Mouse (Mus musculus): Measurements from ENCODE around the gene Apela. TPM values are rescaled to one million over a fixed set of nuclear protein-coding genes. Genes with fewer than 3 reads are reported as not detected.
"Not testable (repeated sequence)": the region's sequence is repeated elsewhere in the genome, so short reads cannot be mapped to it uniquely, and the experiment has no call there.

Apela gene
- polyA plus RNA-seq, 1 experiment, result 96.4 TPM

GRCm38 (mm10) chr8:65018423-65018822 is 18.7 kb downstream of the Apela start, which contains the start of the genes Trim61 and Trim60:
Gene Trim61, minus strand, starts transcription at chr8:65018523.
Gene Trim60, minus strand, starts transcription at chr8:65018584.
- no peak within 1 kb of the TSS for H3K27ac ChIP-seq (ENCODE audit: insufficient read depth, low read length)
- TF ChIP-seq POLR2A (IDR thresholded peaks at IDR 0.05; ENCODE audit: insufficient read depth, low read length), result no peak
- no peak for TF ChIP-seq EP300 (IDR thresholded peaks at IDR 0.05; ENCODE audit: insufficient read depth, low read depth, low read length)
- TF ChIP-seq CTCF (IDR thresholded peaks at IDR 0.05; ENCODE audit: low read depth, low read length), result no peak
- H3K36me3 ChIP-seq (ENCODE audit: control insufficient read depth, insufficient read depth, low read length, poor library complexity, severe bottlenecking), result no peaks in the 10 kb centered on the region
- no peak within 1 kb of the TSS for H3K9ac ChIP-seq (ENCODE audit: low read depth, poor library complexity, severe bottlenecking)
- no peaks in the 10 kb centered on the region for H3K4me1 ChIP-seq (ENCODE audit: control insufficient read depth, insufficient read depth, low read length)
- H3K27me3 ChIP-seq (ENCODE audit: control insufficient read depth, insufficient read depth, low read length, poor library complexity, severe bottlenecking), result no peaks in the 10 kb centered on the region
- no peak within 1 kb of the TSS for H3K4me3 ChIP-seq (ENCODE audit: low read depth, low read length)
- H3K9me3 ChIP-seq (replicated peaks; ENCODE audit: control insufficient read depth, insufficient read depth, low read length, poor library complexity, severe bottlenecking), result peaks cover 6% of the 10 kb centered on the region

- not testable (repeated sequence) for H3K27ac ChIP-seq (ENCODE audit: insufficient read depth, low read length); H3K4me3 ChIP-seq (ENCODE audit: low read depth, low read length); H3K36me3 ChIP-seq (ENCODE audit: control insufficient read depth, insufficient read depth, low read length, poor library complexity, severe bottlenecking); H3K27me3 ChIP-seq (ENCODE audit: control insufficient read depth, insufficient read depth, low read length, poor library complexity, severe bottlenecking); H3K9ac ChIP-seq (ENCODE audit: low read depth, poor library complexity, severe bottlenecking); H3K9me3 ChIP-seq (replicated peaks; ENCODE audit: control insufficient read depth, insufficient read depth, low read length, poor library complexity, severe bottlenecking); H3K4me1 ChIP-seq (ENCODE audit: control insufficient read depth, insufficient read depth, low read length)
Observed at GRCm38 (mm10) chr8:65007616-65008015, 29.5 kb downstream of the Apela start.

GRCm38 (mm10) chr8:64998806-64999365 is 38.2 kb downstream of the Apela start:
- TF ChIP-seq POLR2A (IDR thresholded peaks at IDR 0.05; ENCODE audit: insufficient read depth, low read length) (no peak), EP300 (IDR thresholded peaks at IDR 0.05; ENCODE audit: insufficient read depth, low read depth, low read length) (no peak), CTCF (IDR thresholded peaks at IDR 0.05; ENCODE audit: low read depth, low read length) (no peak)
- Histone ChIP-seq H3K9me3 (replicated peaks; ENCODE audit: control insufficient read depth, insufficient read depth, low read length, poor library complexity, severe bottlenecking) (no peaks in the 10 kb centered on the region), H3K4me1 (ENCODE audit: control insufficient read depth, insufficient read depth, low read length) (no peaks in the 10 kb centered on the region), H3K27ac (ENCODE audit: insufficient read depth, low read length) (no peak overlapping the region), H3K36me3 (ENCODE audit: control insufficient read depth, insufficient read depth, low read length, poor library complexity, severe bottlenecking) (no peaks in the 10 kb centered on the region), H3K9ac (ENCODE audit: low read depth, poor library complexity, severe bottlenecking) (no peak overlapping the region), H3K4me3 (ENCODE audit: low read depth, low read length) (no peak overlapping the region), H3K27me3 (ENCODE audit: control insufficient read depth, insufficient read depth, low read length, poor library complexity, severe bottlenecking) (no peaks in the 10 kb centered on the region)

GRCm38 (mm10) chr8:64987731-64988130 is 49.4 kb downstream of the Apela start, which contains the start of gene Trim75:
Gene Trim75, minus strand, starts transcription at chr8:64987831.
- no peaks in the 10 kb centered on the region for H3K9me3 ChIP-seq (replicated peaks; ENCODE audit: control insufficient read depth, insufficient read depth, low read length, poor library complexity, severe bottlenecking)
- H3K36me3 ChIP-seq (ENCODE audit: control insufficient read depth, insufficient read depth, low read length, poor library complexity, severe bottlenecking), result no peaks in the 10 kb centered on the region
- H3K27ac ChIP-seq (ENCODE audit: insufficient read depth, low read length), result no peak within 1 kb of the TSS
- no peak for TF ChIP-seq EP300 (IDR thresholded peaks at IDR 0.05; ENCODE audit: insufficient read depth, low read depth, low read length)
- no peak for TF ChIP-seq CTCF (IDR thresholded peaks at IDR 0.05; ENCODE audit: low read depth, low read length)
- no peak for TF ChIP-seq POLR2A (IDR thresholded peaks at IDR 0.05; ENCODE audit: insufficient read depth, low read length)
- no peak within 1 kb of the TSS for H3K4me3 ChIP-seq (ENCODE audit: low read depth, low read length)
- no peaks in the 10 kb centered on the region for H3K27me3 ChIP-seq (ENCODE audit: control insufficient read depth, insufficient read depth, low read length, poor library complexity, severe bottlenecking)
- H3K4me1 ChIP-seq (ENCODE audit: control insufficient read depth, insufficient read depth, low read length), result no peaks in the 10 kb centered on the region
- no peak within 1 kb of the TSS for H3K9ac ChIP-seq (ENCODE audit: low read depth, poor library complexity, severe bottlenecking)

GRCm38 (mm10) chr8:64983150-64983897 is 53.8 kb downstream of the Apela start:
- Histone ChIP-seq H3K9ac (ENCODE audit: low read depth, poor library complexity, severe bottlenecking) (no peak overlapping the region), H3K36me3 (ENCODE audit: control insufficient read depth, insufficient read depth, low read length, poor library complexity, severe bottlenecking) (no peaks in the 10 kb centered on the region), H3K27ac (ENCODE audit: insufficient read depth, low read length) (no peak overlapping the region), H3K9me3 (replicated peaks; ENCODE audit: control insufficient read depth, insufficient read depth, low read length, poor library complexity, severe bottlenecking) (no peaks in the 10 kb centered on the region), H3K4me3 (ENCODE audit: low read depth, low read length) (no peak overlapping the region), H3K4me1 (ENCODE audit: control insufficient read depth, insufficient read depth, low read length) (no peaks in the 10 kb centered on the region), H3K27me3 (ENCODE audit: control insufficient read depth, insufficient read depth, low read length, poor library complexity, severe bottlenecking) (no peaks in the 10 kb centered on the region)
- no peak for TF ChIP-seq CTCF (IDR thresholded peaks at IDR 0.05; ENCODE audit: low read depth, low read length)
- no peak for TF ChIP-seq EP300 (IDR thresholded peaks at IDR 0.05; ENCODE audit: insufficient read depth, low read depth, low read length)
- no peak for TF ChIP-seq POLR2A (IDR thresholded peaks at IDR 0.05; ENCODE audit: insufficient read depth, low read length)

Other genes starting within 250 kb of the Apela start
- 25.8 and 25.9 TPM in 2 replicates for gene Klhl2, start 187.3 kb downstream of the Apela start, polyA plus RNA-seq (2011; ENCODE audit: insufficient read depth, insufficient read length, low read depth, missing spikeins)
- 40.6 and 47.8 TPM in 2 replicates for gene Tmem192, start 90.2 kb downstream of the Apela start, polyA plus RNA-seq (2011; ENCODE audit: insufficient read depth, insufficient read length, low read depth, missing spikeins)
- not detected in 2 replicates for gene Trim75, start 49.5 kb downstream of the Apela start, polyA plus RNA-seq (2011; ENCODE audit: insufficient read depth, insufficient read length, low read depth, missing spikeins)
- gene Trim61, start 18.8 kb downstream of the Apela start, polyA plus RNA-seq (2011; ENCODE audit: insufficient read depth, insufficient read length, low read depth, missing spikeins), result 1.2 and 2.3 TPM in 2 replicates
- 0.37 and 0.41 TPM in 2 replicates for gene Trim60, start 18.8 kb downstream of the Apela start, polyA plus RNA-seq (2011; ENCODE audit: insufficient read depth, insufficient read length, low read depth, missing spikeins)
- not detected in 2 replicates for gene Gm10663, start 37.7 kb upstream of the Apela start, polyA plus RNA-seq (2011; ENCODE audit: insufficient read depth, insufficient read length, low read depth, missing spikeins)
- not detected in 2 replicates for gene BC030870, start 92.2 kb upstream of the Apela start, polyA plus RNA-seq (2011; ENCODE audit: insufficient read depth, insufficient read length, low read depth, missing spikeins)

All from ES-Bruce4 (cell line).